Mouse (Mus musculus) liver, embryonic 14.5 days (tissue): ENCODE measurements around the gene Vav3. TPM values are rescaled to one million over a fixed set of nuclear protein-coding genes. Genes with fewer than 3 reads are reported as not detected.

ENCODE experiments used
- ATAC-seq: fragments of 200-750 bp; cut with Nextera tagmentation; 2 replicates; pipeline ENCODE4 v1.8.0; 2017; ENCODE audit warnings: moderate number of reproducible peaks, mild to moderate bottlenecking, moderate library complexity; ENCODE audit not compliant: insufficient read depth
- DNase-seq, 3 experiments: peaks; one replicate each; pipeline ENCODE4 v3.0.0-alpha.2; 2012 to 2013; ENCODE audit warnings: low read depth in 3 of 3, low spot score in 3 of 3
- H3K27ac ChIP-seq: fragments of 300-500 bp; sonication (generic); 2 replicates; pipeline ENCODE4 v1.5.1; 2014; ENCODE audit warnings: moderate library complexity, mild to moderate bottlenecking, control low read depth, inconsistent platforms
- H3K27me3 ChIP-seq: fragments of 300-500 bp; sonication (generic); 2 replicates; pipeline ENCODE4 v1.6.1; 2014; ENCODE audit warnings: mild to moderate bottlenecking, low read length, moderate library complexity; ENCODE audit not compliant: control insufficient read depth, insufficient read depth
- H3K36me3 ChIP-seq: fragments of 300-500 bp; sonication (generic); replicated peaks from 2 replicates; pipeline ENCODE4 v1.6.1; 2014; ENCODE audit warnings: low read depth; ENCODE audit not compliant: control insufficient read depth, insufficient read depth
- H3K4me1 ChIP-seq, 2 experiments: fragments of 200-500 bp in 1 of 2; fragments of 300-500 bp in 1 of 2; sonication (generic) in 1 of 2; replicated peaks; 2 replicates each; pipeline ENCODE4 v1.6.1; 2012 to 2014; ENCODE audit warnings: antibody characterized with exemption in 1 of 2, inconsistent platforms in 1 of 2, low read length in 1 of 2; ENCODE audit not compliant: control insufficient read depth in 2 of 2, insufficient read depth in 2 of 2
- H3K4me2 ChIP-seq: fragments of 300-500 bp; sonication (generic); 2 replicates; pipeline ENCODE4 v1.6.1; 2014; ENCODE audit warnings: low read depth, mild to moderate bottlenecking, control low read depth, moderate library complexity
- H3K4me3 ChIP-seq, 2 experiments: fragments of 200-500 bp in 1 of 2; fragments of 300-500 bp in 1 of 2; sonication (generic) in 1 of 2; 2 replicates each; pipeline ENCODE4 v1.5.1; 2012 to 2014; ENCODE audit warnings: low read depth in 2 of 2, low read length in 2 of 2, mild to moderate bottlenecking in 2 of 2, control low read depth in 1 of 2, inconsistent platforms in 1 of 2, moderate library complexity in 1 of 2; ENCODE audit not compliant: insufficient read depth in 1 of 2
- H3K9ac ChIP-seq: fragments of 300-500 bp; sonication (generic); replicated peaks from 2 replicates; pipeline ENCODE4 v1.6.1; 2014; ENCODE audit warnings: mild to moderate bottlenecking, control low read depth, moderate library complexity
- H3K9me3 ChIP-seq: fragments of 300-500 bp; sonication (generic); 2 replicates; pipeline ENCODE4 v1.6.1; 2016; ENCODE audit warnings: low read length, mixed read lengths; ENCODE audit not compliant: control insufficient read depth
- CTCF ChIP-seq: IDR thresholded peaks from 2 replicates; pipeline ENCODE4 v1.5.1; 2016; ENCODE audit warnings: antibody characterized with exemption, low read depth, control low read depth
- EP300 ChIP-seq: IDR thresholded peaks from 2 replicates; pipeline ENCODE4 v1.6.1; 2016; ENCODE audit warnings: antibody characterized with exemption, low read depth
- WGBS: fragments of 180-500 bp; shearing (Covaris S2); extraction: QIAGEN DNeasy Blood & Tissue Kit; methylation state at CpG from one replicate; pipeline ENCODE4 v1.1.7; 2014; ENCODE audit not compliant: insufficient replicate concordance; 5-methylcytosine and 5-hydroxymethylcytosine counted together
- polyA plus RNA-seq, 2 experiments: library from polyadenylated mRNA; depleted of rRNA in 1 of 2; stranded (reverse) in 1 of 2; unstranded in 1 of 2; fragments of >200 nt; fragmentation: Nextera tagmentation in 1 of 2; extraction: Ambion mirVana in 1 of 2; gene quantifications; 2 replicates each; pipeline versions ENCODE4 v1.2.1 to v1.2.3; 2012 to 2014

Vav3 gene
- polyA plus RNA-seq, 2 experiments = 1.2 to 2.8 TPM

DNA sequence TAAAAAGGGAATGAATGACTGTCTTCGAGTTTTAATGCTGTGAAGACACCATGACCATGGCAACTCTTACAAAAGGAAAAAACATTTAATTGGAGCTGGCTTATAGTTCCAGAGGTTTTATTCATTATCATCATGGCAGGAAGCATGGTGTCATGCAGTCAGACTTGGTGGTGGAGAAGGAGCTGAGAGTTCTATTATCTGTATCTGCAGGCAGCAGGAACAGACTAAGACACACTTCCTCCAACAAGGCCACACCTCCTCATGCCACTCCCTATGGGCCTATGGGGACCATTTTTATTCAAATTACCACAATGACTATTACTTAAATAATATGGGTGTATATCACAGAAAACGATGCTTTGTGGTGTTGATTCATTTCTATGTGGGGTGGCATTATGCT, 307.8 kb downstream of the Vav3 start:
- WGBS = 51% methylated on average over 2 of the region's 2 CpGs
- ATAC-seq (no peak), DNase-seq (no peak)
- no peak overlapping the region for H3K4me2 ChIP-seq
- H3K27me3 ChIP-seq = no peaks in the 10 kb centered on the region
- no peak overlapping the region for H3K4me3 ChIP-seq
- H3K27ac ChIP-seq = no peak overlapping the region
- no peaks in the 10 kb centered on the region for H3K9me3 ChIP-seq
- H3K4me1 ChIP-seq = no peaks in the 10 kb centered on the region
- no peaks in the 10 kb centered on the region for H3K36me3 ChIP-seq
- no peak overlapping the region for H3K9ac ChIP-seq
- TF ChIP-seq EP300 (no peak), CTCF (no peak)

DNA sequence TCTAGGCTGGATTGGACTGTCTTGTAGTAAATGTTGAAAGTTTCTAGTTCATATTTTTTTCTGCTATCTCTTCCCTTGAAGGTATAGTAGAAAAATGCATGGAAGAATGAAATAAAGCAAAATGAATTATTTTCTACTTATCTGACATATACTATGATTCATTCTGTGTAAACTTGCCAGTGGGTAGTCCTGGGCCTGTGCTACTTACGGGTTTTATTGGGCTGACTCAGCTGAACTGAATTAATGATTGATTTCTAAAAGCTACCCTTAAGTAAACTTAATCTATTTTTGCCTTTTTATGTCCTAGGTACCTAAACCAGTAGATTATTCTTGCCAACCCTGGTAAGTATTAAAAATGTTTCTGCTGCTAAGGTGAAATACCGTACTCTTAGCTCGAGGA, 311.0 kb downstream of the Vav3 start:
- no peak overlapping the region for H3K4me2 ChIP-seq
- H3K27me3 ChIP-seq = no peaks in the 10 kb centered on the region
- 70% methylated on average over 3 of the region's 3 CpGs for WGBS
- DNase-seq (no peak), ATAC-seq (no peak)
- no peak overlapping the region for H3K27ac ChIP-seq
- no peaks in the 10 kb centered on the region for H3K4me1 ChIP-seq
- H3K36me3 ChIP-seq = no peaks in the 10 kb centered on the region
- H3K9me3 ChIP-seq = no peaks in the 10 kb centered on the region
- TF ChIP-seq CTCF (no peak), EP300 (no peak)
- no peak overlapping the region for H3K9ac ChIP-seq
- H3K4me3 ChIP-seq = no peak overlapping the region

DNA sequence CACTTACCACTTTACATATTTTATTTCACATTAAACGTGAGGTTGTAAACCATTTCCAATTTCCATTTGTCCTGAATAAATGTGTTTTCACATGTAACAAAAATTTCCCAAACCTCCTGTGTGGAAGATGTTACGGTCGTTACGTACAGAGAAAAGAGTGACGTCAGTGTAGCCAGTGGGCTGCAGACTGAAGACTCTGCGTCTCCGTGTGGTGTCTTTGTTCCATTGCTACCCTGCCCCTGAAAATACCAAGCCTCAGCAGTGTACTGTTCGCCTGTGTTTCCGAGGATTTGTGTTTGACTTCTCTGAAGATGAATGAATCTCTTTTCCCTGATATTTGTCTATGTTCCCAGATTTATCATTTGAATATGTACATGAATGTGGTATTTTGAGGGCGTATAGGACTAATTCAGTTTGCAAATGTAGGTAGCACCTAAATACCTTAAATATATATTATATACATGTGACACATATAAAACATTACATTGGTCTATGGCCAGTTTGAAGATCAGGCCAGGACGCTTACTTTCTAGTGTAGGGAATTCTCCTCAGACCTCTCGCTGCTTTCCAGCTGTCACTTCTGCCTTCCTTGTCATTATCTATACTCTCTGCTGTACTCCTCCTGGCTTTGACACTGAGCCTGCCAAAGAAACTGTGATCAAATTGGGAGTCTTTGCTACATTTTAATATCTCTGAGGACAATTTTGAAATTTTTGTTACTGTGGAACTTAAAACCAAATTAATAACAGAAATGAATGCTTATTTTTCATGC, 312.6 kb downstream of the Vav3 start:
- no peak overlapping the region for H3K27ac ChIP-seq
- H3K4me2 ChIP-seq = no peak overlapping the region
- H3K9ac ChIP-seq = no peak overlapping the region
- TF ChIP-seq CTCF = no peak
- TF ChIP-seq EP300 = no peak
- H3K4me3 ChIP-seq = no peak overlapping the region
- H3K36me3 ChIP-seq = no peaks in the 10 kb centered on the region
- H3K4me1 ChIP-seq = no peaks in the 10 kb centered on the region
- DNase-seq = no peak
- no peak for ATAC-seq
- 75% methylated on average over 12 of the region's 12 CpGs for WGBS
- H3K9me3 ChIP-seq = no peaks in the 10 kb centered on the region
- no peaks in the 10 kb centered on the region for H3K27me3 ChIP-seq

DNA sequence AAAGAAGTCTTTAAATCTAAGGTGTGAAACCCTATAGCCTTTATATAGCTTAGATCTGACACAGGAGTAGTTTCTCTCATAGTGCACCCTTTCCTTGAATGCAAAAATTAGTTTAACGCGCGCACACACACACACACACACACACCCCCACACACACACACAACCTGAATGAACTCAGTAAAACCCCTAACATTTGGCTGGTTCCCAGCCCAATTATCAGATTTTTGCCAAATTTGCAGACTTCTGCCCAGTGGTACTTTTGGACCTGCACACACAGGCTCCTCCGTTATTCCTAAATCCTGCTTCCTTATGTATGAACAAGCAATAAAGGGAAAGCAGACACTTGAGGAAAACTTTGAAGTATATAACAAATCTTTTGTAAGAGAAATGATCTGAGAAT, 313.9 kb downstream of the Vav3 start:
- no peaks in the 10 kb centered on the region for H3K27me3 ChIP-seq
- no peaks in the 10 kb centered on the region for H3K4me1 ChIP-seq
- ATAC-seq (no peak), DNase-seq (no peak)
- no peaks in the 10 kb centered on the region for H3K36me3 ChIP-seq
- WGBS = 77% methylated on average over 4 of the region's 4 CpGs
- no peak overlapping the region for H3K4me2 ChIP-seq
- no peak overlapping the region for H3K9ac ChIP-seq
- H3K27ac ChIP-seq = no peak overlapping the region
- H3K4me3 ChIP-seq = no peak overlapping the region
- no peaks in the 10 kb centered on the region for H3K9me3 ChIP-seq
- TF ChIP-seq CTCF = no peak
- no peak for TF ChIP-seq EP300

DNA sequence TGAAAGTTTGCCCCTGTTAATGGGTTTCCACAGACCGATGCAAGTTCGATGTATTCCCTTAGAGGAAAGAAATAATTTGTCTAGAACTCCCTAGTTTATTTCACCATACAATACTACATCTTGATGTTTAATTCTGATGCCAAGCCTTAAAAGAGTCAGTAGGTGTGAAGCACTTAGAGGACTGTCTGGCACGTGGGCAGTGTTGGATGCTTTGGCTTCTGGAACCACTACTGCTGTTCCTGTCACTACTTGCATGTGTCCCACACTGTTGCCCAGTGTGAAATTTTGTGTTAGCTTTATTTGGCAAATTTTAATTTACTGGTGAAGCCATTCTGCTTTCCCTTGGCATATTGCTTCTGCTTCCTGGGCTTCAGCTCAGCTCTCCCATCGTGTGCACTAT, 331.3 kb downstream of the Vav3 start:
- H3K27ac ChIP-seq = no peak overlapping the region
- no peaks in the 10 kb centered on the region for H3K9me3 ChIP-seq
- no peaks in the 10 kb centered on the region for H3K27me3 ChIP-seq
- no peaks in the 10 kb centered on the region for H3K36me3 ChIP-seq
- ATAC-seq (no peak), DNase-seq (no peak)
- no peaks in the 10 kb centered on the region for H3K4me1 ChIP-seq
- no peak overlapping the region for H3K9ac ChIP-seq
- WGBS = 72% methylated on average over 4 of the region's 4 CpGs
- TF ChIP-seq EP300 (no peak), CTCF (no peak)
- H3K4me3 ChIP-seq = no peak overlapping the region
- H3K4me2 ChIP-seq = no peak overlapping the region
